Mouse (Mus musculus): ENCODE results near the gene Tfap2e. TPM values are rescaled to one million over a fixed set of nuclear protein-coding genes. Genes with fewer than 3 reads are reported as not detected.

The Tfap2e gene
- polyA plus RNA-seq, 1 experiment = not detected

DNA sequence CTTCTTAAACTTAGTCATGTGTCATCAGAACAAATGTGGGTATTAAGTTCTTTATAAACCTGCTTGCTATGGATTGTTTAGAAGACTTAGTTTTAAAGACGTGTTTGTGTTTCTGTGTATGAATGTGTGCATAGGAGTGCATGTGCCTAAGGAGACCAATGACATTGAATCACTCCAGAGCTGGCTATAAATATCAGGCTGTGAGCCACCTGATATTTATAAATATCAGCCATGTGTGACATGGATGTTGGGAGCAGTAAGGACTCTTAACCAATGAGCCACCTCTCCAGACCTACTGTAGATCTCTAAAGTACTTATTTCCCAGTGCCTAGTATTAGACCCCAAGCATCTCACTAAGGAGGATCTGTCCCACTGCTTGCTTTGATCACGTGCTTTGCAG is 46.6 kb downstream of the Tfap2e start:
- Histone ChIP-seq H3K4me3 (replicated peaks) (no peak overlapping the region), H3K9me3 (ENCODE audit: control insufficient read depth, low read length) (no peaks in the 10 kb centered on the region), H3K27me3 (ENCODE audit: control insufficient read depth) (no peaks in the 10 kb centered on the region), H3K36me3 (ENCODE audit: control insufficient read depth) (peaks cover 87% of the 10 kb centered on the region), H3K4me1 (ENCODE audit: control insufficient read depth) (no peaks in the 10 kb centered on the region)
- no peak for TF ChIP-seq TAL1 (IDR thresholded peaks at IDR 0.05; ENCODE audit: low read length)
- no peak for TF ChIP-seq GATA1 (IDR thresholded peaks at IDR 0.05; ENCODE audit: low read length)

DNA sequence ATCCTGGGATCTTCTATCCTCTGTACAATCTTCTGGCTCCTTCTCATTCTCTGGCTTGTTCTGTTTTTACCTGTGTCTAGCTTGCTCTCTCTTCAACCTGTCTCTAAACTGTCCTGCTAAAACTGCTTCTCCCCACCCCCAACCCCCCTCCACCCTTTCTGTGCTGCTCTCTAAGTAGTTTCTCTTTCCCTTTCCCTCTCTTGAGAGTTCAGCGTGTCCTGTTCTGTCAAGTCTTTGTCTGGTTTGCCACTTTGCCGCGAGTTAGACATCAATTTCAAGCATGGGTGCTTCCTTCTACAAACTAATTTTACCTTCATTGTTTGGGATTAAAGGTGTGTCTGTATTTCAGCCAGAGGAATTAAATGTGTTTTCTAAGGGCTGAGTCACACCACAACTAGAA is 53.0 kb downstream of the Tfap2e start:
- Histone ChIP-seq H3K9me3 (ENCODE audit: control insufficient read depth, low read length) (no peaks in the 10 kb centered on the region), H3K4me3 (replicated peaks) (peak overlapping the region; percentile 31), H3K27me3 (ENCODE audit: control insufficient read depth) (no peaks in the 10 kb centered on the region), H3K36me3 (ENCODE audit: control insufficient read depth) (peaks cover 61% of the 10 kb centered on the region), H3K4me1 (ENCODE audit: control insufficient read depth) (peaks cover 52% of the 10 kb centered on the region)
- TF ChIP-seq GATA1 (IDR thresholded peaks at IDR 0.05; ENCODE audit: low read length) (no peak), TAL1 (IDR thresholded peaks at IDR 0.05; ENCODE audit: low read length) (no peak)

DNA sequence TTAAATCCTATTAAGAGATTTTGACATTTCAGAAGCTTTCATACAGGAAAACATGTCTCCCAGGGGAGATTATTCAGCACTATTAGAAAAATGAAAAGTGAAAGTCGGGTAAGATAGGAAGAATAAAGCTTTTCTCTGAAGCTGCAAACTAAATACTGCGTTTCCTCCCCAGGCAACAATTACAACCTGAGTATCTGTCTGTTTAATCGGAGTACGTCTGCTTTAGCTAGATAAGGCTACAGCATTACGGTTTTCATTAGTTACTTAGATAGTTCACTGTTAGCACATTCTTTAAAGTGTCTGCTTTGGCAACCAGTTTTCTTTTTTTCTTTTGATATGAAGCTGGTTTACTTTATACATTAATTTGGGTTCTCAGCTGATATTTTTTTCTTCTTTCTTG is 53.7 kb downstream of the Tfap2e start:
- peak; percentile 30; the same call in 1 of the 2 replicates for TF ChIP-seq GATA1 (IDR thresholded peaks at IDR 0.05; ENCODE audit: low read length)
- 0 out of 3 replicates have a peak, but pooled peaks have one; percentile 36 for TF ChIP-seq TAL1 (IDR thresholded peaks at IDR 0.05; ENCODE audit: low read length)
- Histone ChIP-seq H3K4me3 (replicated peaks) (peak overlapping the region; percentile 36), H3K36me3 (ENCODE audit: control insufficient read depth) (peaks cover 53% of the 10 kb centered on the region), H3K4me1 (ENCODE audit: control insufficient read depth) (peaks cover 57% of the 10 kb centered on the region), H3K27me3 (ENCODE audit: control insufficient read depth) (no peaks in the 10 kb centered on the region), H3K9me3 (ENCODE audit: control insufficient read depth, low read length) (no peaks in the 10 kb centered on the region)

DNA sequence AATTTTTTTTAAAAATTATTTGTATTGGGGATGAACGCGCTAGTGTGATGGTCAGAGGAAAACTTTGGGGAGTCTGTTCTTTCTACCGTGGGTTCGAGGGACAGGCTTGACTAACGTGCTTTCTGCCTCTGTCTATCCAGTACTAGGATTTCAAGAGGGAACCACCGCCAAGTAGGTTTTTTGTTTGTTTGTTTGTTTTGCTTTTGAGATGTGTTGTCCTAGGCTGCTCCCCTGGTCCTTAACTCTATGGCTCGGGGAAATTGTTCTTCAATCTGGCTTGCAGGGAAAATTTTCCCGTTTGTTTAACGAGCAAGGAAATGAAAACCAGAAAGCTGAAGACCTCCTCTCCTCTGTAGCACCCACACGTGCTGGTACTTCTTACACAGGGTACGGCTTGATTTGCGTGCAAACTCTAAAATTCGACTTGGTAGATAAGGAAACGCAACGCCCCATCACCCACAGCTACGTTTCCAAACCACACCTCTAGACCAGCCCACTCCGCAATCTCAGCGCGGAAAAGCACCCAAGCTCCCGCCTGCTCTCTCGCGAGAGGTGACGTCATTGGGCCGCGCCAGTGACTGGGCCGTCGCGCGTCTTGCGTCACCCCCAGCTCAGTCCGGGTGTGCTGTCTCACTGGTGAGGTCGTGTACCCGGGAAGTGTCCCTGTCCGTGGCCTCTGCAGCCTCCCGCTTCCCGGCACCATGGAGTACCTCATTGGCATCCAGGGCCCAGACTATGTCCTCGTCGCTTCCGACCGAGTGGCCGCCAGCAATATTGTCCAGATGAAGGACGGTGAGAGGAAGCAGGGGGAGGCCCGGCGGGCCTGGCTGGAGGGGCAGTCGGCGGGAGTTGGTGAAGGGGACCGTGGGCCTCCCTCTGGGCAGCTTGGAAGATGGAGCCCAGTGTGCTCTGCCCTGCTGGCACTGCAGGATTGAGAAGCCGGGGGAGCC is 58.7 kb downstream of the Tfap2e start, which contains the start of gene Psmb2:
Gene Psmb2, plus strand, starts transcription at position 577 of the 950 bp plus-strand sequence.
- Histone ChIP-seq H3K4me3 (replicated peaks) (peak within 1 kb of the TSS; percentile 79), H3K4me1 (ENCODE audit: control insufficient read depth) (peaks cover 48% of the 10 kb centered on the region), H3K36me3 (ENCODE audit: control insufficient read depth) (peaks cover 17% of the 10 kb centered on the region), H3K9me3 (ENCODE audit: control insufficient read depth, low read length) (no peaks in the 10 kb centered on the region), H3K27me3 (ENCODE audit: control insufficient read depth) (peaks cover 9% of the 10 kb centered on the region)
- TF ChIP-seq GATA1 (IDR thresholded peaks at IDR 0.05; ENCODE audit: low read length) = peak; percentile 57
- no peak for TF ChIP-seq TAL1 (IDR thresholded peaks at IDR 0.05; ENCODE audit: low read length)

DNA sequence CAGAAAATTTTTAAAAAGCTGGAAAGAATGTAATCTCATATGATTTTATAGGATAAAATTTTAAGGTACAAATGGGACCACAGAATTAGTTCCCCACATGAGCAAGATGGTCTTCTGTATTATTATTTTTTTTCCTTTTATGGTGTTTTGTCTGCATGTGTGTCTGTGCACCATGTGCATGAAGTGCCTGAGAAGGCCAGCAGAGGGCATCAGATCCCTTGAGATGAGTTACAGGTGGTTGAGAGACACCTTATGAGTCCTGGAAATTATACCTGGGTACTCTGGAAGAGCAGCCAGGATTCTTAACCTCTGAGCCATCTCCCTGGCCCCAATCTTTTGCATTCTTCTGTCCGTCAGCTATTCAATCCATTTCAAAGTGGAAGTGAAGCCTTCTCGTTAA is 69.0 kb downstream of the Tfap2e start:
- Histone ChIP-seq H3K9me3 (ENCODE audit: control insufficient read depth, low read length) (no peaks in the 10 kb centered on the region), H3K4me3 (replicated peaks) (no peak overlapping the region), H3K36me3 (ENCODE audit: control insufficient read depth) (no peaks in the 10 kb centered on the region), H3K4me1 (ENCODE audit: control insufficient read depth) (no peaks in the 10 kb centered on the region), H3K27me3 (ENCODE audit: control insufficient read depth) (no peaks in the 10 kb centered on the region; the same call in 1 of the 2 replicates)
- TF ChIP-seq TAL1 (IDR thresholded peaks at IDR 0.05; ENCODE audit: low read length) (no peak), GATA1 (IDR thresholded peaks at IDR 0.05; ENCODE audit: low read length) (no peak)

Other genes starting within 250 kb of the Tfap2e start
- gene Ago4, start 202.8 kb downstream of the Tfap2e start, polyA plus RNA-seq (2012) = not detected in 2 replicates
- 0.95 and 0.96 TPM in 2 replicates for gene Clspn, start 179.3 kb downstream of the Tfap2e start, polyA plus RNA-seq (2012)
- not detected in 2 replicates for gene 5730409E04Rik, start 126.4 kb downstream of the Tfap2e start, polyA plus RNA-seq (2012)
- 7.7 and 11.1 TPM in 2 replicates for gene Psmb2, start 58.6 kb downstream of the Tfap2e start, polyA plus RNA-seq (2012)
- gene Ncdn, start 17.2 kb upstream of the Tfap2e start, polyA plus RNA-seq (2012) = 1.4 and 1.5 TPM in 2 replicates
- gene AU040320, start 17.3 kb upstream of the Tfap2e start, polyA plus RNA-seq (2012) = 0.43 and 1.5 TPM in 2 replicates
- gene Zmym4, start 231.9 kb upstream of the Tfap2e start, polyA plus RNA-seq (2012) = 0.01 and 0.03 TPM in 2 replicates

Data from erythroblast, embryonic 14.5 days (primary cell).